Mouse (Mus musculus) hindlimb bud, embryonic 11.5 days (tissue): ENCODE measurements around the gene Slc7a7.

ENCODE experiments used
- DNase-seq: peaks from one replicate; pipeline ENCODE4 v3.0.0-alpha.2; 2012; ENCODE audit warnings: low read depth, low spot score; ENCODE audit errors: extremely low spot score

The Slc7a7 gene

GRCm38 (mm10) chr14:54332176-54333074 lies 85.2 kb downstream of the Slc7a7 start:
- no peak for DNase-seq

- no peak for DNase-seq
Measured at GRCm38 (mm10) chr14:54331178-54331577, 86.4 kb downstream of the Slc7a7 start.

- DNase-seq, result no peak
Measured at GRCm38 (mm10) chr14:54329201-54329600, 88.4 kb downstream of the Slc7a7 start.

- no peak for DNase-seq
Measured at GRCm38 (mm10) chr14:54328548-54328947, 89.0 kb downstream of the Slc7a7 start.

GRCm38 (mm10) chr14:54324486-54324885 lies 93.1 kb downstream of the Slc7a7 start:
- DNase-seq, result no peak

- no peak for DNase-seq
Measured at GRCm38 (mm10) chr14:54321556-54322376, 95.8 kb downstream of the Slc7a7 start.
